Mouse (Mus musculus): ENCODE results near the gene Sez6l. TPM values are rescaled to one million over a fixed set of nuclear protein-coding genes. Genes with fewer than 3 reads are reported as not detected.

Sez6l gene
- under 1 TPM; 0.31 to 0.62 TPM for total RNA-seq (2021)

GRCm38 (mm10) chr5:112576993-112577670 lies at the start of gene Sez6l:
Gene Sez6l (minus strand): TSS chr5:112577185.
- peak; percentile 17 to 29 for DNase-seq
- intact Hi-C loops (cut with DNase I), result loop anchor here (5.0 kb wide), 1 partner anchor 120 kb away; no protein-coding TSS in a partner anchor

GRCm38 (mm10) chr5:112625555-112626160 lies 48.7 kb upstream of the Sez6l start:
- intact Hi-C loops (cut with DNase I), result no loop called here
- no peak for DNase-seq

- intact Hi-C loops (cut with DNase I), result no loop called here
Measured at GRCm38 (mm10) chr5:112622946-112623345, 46.0 kb upstream of the Sez6l start.

GRCm38 (mm10) chr5:112620256-112620655 lies 43.3 kb upstream of the Sez6l start:
- intact Hi-C loops (cut with DNase I), result no loop called here
- DNase-seq, result no peak

More at GRCm38 (mm10) chr5:112622946-112623345, 46.0 kb upstream of the Sez6l start:
- no peak for DNase-seq

GRCm38 (mm10) chr5:112619344-112619743 lies 42.4 kb upstream of the Sez6l start:
- intact Hi-C loops (cut with DNase I), result no loop called here
- DNase-seq, result no peak

- intact Hi-C loops (cut with DNase I), result no loop called here
- DNase-seq, result no peak
Measured at GRCm38 (mm10) chr5:112617602-112618247, 40.7 kb upstream of the Sez6l start.

GRCm38 (mm10) chr5:112615946-112616617 lies 39.1 kb upstream of the Sez6l start:
- DNase-seq, result no peak
- intact Hi-C loops (cut with DNase I), result no loop called here

- intact Hi-C loops (cut with DNase I), result no loop called here
- DNase-seq, result no peak
Measured at GRCm38 (mm10) chr5:112607867-112608516, 31.0 kb upstream of the Sez6l start.

GRCm38 (mm10) chr5:112607119-112607518 lies 30.1 kb upstream of the Sez6l start:
- DNase-seq, result no peak
- intact Hi-C loops (cut with DNase I), result no loop called here

- no peak for DNase-seq
- intact Hi-C loops (cut with DNase I), result no loop called here
Measured at GRCm38 (mm10) chr5:112605371-112605770, 28.4 kb upstream of the Sez6l start.

GRCm38 (mm10) chr5:112604251-112604650 lies 27.3 kb upstream of the Sez6l start:
- intact Hi-C loops (cut with DNase I), result no loop called here
- DNase-seq, result no peak

GRCm38 (mm10) chr5:112603594-112603993 lies 26.6 kb upstream of the Sez6l start:
- DNase-seq, result no peak
- intact Hi-C loops (cut with DNase I), result no loop called here

GRCm38 (mm10) chr5:112600309-112600939 lies 23.4 kb upstream of the Sez6l start:
- intact Hi-C loops (cut with DNase I), result no loop called here
- no peak for DNase-seq

- intact Hi-C loops (cut with DNase I), result no loop called here
- no peak for DNase-seq
Measured at GRCm38 (mm10) chr5:112599538-112600308, 22.7 kb upstream of the Sez6l start.

- intact Hi-C loops (cut with DNase I), result no loop called here
- DNase-seq, result peak; percentile 50 to 57
Measured at GRCm38 (mm10) chr5:112597876-112598275, 20.9 kb upstream of the Sez6l start.

- DNase-seq, result no peak
Measured at GRCm38 (mm10) chr5:112597307-112597706, 20.3 kb upstream of the Sez6l start.

GRCm38 (mm10) chr5:112596729-112597128 lies 19.7 kb upstream of the Sez6l start:
- intact Hi-C loops (cut with DNase I), result no loop called here
- peak in 1 of 2 experiments; percentile 22 for DNase-seq

More at GRCm38 (mm10) chr5:112597307-112597706, 20.3 kb upstream of the Sez6l start:
- intact Hi-C loops (cut with DNase I), result no loop called here

GRCm38 (mm10) chr5:112595701-112596632 lies 19.0 kb upstream of the Sez6l start:
- intact Hi-C loops (cut with DNase I), result no loop called here
- DNase-seq, result no peak
